Mouse (Mus musculus) thymus, postnatal 10 days (tissue): Measurements from ENCODE around the gene Mdga2.

Source experiments
- DNase-seq, 2 experiments: peaks; one replicate each; pipeline ENCODE4 v3.0.0; 2021; ENCODE audit warnings: low spot score in 2 of 2

The Mdga2 gene

DNA sequence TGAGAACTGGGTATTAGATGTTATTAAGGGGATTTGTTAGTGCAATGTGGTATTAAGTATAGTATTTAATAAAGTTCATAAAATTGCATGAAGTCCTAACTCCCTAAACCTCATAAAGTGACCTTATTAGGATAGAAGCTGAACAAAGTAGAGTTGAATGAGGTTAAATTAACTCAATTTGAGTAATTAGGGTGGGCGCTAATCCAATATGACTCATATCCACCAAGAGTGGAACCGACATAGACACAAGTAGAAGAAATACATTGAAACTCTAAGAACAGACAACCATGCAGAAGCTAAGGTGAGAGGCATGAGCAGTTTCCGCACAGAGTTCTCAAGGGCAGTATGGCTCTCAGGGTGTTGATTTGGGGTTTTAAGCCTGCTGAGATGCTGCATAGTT, 165.7 kb downstream of the Mdga2 start:
- DNase-seq, result no peak

DNA sequence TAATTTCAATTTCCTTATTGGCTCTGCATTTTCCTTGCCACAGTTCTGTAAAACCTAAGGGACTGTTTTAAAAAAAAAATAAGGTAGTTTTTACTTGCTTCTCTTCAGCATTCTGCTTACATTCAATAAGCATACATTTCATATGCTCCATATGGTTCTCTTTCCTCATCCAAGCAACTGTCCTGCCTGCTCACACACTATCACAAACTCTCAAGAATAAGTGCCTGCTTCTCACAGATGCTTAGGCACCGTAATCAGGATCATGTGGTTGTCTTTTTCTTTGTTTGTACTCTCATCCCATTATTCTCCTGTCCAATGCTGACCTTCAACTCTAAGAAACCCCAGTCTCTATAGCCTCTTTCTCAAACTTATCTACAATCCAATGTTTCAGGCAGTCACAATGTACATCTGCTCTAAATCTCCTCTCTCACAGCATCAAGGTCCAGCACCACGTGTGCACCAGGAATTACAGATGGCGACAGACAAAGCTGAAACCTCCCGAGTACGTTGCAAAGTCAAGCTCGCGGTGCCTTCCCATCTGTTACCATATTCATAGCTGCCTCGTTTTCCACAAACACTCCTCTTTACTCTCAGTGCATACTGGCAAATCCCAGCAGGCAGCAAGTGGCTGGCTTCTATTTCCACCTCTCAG, 177.1 kb downstream of the Mdga2 start:
- no peak for DNase-seq

DNA sequence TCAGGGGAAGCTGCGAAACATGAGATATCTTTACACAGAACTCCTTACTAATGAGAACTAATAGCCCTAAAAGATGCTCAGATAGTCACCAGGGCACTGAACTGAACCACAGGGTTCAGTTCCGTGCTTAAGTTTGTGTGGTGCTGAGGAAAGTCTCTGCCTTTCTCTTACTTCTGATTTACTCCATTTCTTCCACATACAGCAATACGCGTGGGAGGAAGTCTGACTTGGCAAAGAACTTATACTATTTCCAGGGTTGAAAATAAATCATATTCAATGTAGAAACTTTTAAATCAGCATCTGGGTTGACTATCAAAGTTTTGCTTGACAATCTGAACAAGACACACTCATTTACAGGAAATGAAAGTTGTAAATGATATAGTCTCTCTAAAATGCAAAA, 180.5 kb downstream of the Mdga2 start:
- no peak for DNase-seq

DNA sequence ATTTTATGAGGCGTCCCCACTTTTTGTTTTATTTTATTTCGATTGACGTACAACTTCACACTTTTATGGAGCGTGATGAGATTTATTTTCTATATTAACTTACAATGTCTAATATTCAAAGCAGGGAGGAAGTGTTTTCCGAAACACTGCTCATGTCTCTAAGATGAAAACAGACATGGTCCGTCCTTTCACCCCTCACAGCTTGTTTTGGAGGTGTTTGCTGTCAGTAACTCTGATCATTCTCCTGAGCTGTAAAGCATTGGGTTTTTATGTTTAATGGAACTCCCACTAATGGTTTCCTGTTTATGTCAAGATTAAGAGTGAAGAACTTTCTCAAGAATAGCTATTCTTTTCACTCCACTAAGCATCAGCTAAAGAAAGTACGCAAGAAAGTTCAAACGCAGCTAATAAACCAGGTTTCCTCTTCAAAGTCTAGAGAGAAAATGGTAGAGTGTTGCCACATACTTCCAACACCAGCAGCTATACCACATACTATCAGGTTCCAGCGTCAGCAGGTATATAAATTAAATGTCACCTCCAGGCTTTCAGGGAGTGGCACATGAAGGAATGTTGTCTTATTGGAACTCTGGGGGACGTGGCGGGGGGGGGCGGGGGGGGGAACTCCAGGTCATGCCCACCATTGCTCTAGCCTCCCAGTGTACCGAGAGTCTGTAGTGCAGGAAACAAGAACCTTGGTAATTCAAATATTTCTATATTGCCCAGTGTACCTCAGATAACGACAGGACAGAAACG, 186.7 kb downstream of the Mdga2 start:
- no peak for DNase-seq

DNA sequence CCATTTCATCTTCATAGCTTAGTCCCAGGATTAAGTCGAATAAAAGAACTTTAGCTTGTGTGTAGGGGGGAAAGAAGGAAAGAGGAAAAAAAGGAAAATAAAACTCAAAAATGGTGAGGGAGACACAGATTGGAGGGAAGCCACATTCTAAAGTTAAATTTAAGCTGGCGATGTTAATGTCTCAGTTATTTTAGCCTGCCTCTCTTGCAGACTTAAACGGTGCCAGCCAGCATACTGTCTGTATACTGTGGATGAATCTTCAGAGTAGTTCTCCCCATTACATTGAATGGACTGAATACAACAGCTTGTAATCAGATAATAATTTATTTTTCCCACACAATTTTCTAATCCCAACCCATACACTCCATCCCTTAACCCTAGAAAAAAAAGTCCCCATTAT, 205.2 kb downstream of the Mdga2 start:
- no peak for DNase-seq

DNA sequence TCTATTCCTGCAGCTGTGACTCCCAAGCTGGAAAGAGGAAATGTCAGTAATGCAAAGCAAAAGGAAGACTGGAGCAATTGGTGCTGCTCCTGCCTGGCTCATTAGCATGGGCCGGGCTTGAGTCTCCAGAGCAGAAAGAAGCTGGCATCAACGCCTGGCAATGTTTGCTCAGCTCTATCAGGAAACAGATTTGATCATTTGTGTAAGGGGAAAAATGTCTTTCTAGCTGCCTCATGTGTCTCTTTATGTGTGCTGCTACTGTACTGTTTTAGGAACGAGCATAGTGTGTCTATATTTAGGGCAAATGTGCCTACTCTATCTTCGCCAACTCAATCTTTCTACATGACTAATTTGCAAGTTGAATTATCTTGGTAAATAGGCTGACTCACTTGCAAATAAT, 211.0 kb downstream of the Mdga2 start:
- no peak for DNase-seq

DNA sequence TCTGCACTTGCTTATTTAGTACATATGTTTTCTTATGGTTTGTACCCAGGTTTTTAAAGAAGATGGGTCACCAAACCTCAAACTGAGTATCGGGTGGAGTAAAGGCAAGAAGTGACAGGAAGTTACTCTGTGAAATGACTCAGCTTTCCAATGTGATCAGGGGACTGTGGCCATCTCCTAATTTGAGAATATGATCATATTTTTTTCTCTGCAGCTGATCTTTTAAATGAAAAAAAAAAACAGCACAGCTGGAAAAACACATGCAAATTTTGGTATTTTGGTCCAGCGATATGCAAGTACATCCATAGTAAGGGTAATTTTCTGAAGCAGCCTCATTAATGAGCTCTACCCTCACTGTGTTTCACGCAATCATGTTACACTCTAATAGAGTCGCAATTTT, 212.0 kb downstream of the Mdga2 start:
- no peak for DNase-seq

DNA sequence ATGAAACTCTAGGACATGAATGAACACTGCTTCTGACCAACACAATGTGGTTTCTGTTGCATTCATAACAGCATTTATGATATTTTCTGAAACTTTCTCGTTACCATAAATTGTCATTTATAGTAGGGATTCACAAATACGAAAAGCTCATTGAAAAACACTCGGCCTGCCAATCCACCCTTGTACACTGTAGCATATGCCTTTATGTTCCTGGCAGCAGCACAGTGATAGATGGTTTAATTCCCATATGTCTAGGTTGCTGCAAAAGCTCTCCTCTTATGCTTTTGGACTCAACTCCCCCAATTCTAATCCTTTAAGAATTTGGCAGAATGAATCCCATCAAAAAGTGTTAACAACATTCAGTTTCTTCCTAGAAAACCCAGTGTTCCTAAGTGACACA, 213.2 kb downstream of the Mdga2 start:
- DNase-seq, result no peak

DNA sequence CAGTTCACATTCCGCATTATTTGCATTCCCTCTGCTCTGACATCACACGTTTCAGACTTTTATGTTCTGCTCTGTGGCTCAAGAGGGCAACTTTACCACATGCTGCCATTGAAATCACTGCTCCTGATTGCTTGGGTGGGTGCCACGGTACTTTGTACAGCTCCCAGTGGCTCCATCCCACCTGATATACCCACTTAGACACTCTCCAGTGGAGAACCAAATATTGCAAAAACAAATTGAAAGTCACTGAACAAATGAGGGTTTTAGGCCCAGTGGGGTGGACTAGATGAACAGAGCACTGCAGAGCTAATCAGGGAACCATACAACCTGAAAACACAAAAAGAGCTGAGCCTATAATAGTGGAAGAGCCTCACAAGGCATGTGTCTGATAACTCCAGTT, 268.2 kb downstream of the Mdga2 start:
- no peak for DNase-seq

DNA sequence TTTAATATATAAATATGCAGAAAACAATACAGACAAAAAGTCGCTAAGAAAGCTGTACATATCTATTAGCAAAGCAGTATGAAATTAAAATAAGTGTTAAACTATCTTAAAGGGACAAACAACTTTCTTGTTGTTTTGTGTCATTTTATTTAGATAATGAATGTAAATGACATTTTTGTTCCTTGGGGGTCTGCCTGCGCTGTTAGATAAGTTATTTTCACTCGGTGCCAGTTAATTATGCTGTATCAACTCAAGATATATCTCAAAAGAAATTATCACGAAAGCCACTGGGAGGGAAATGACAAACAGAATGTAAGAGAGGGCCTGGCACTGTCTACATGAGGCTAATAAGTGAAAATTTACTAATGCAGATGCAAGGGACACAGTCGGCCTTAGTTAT, 306.6 kb downstream of the Mdga2 start:
- DNase-seq, result no peak

DNA sequence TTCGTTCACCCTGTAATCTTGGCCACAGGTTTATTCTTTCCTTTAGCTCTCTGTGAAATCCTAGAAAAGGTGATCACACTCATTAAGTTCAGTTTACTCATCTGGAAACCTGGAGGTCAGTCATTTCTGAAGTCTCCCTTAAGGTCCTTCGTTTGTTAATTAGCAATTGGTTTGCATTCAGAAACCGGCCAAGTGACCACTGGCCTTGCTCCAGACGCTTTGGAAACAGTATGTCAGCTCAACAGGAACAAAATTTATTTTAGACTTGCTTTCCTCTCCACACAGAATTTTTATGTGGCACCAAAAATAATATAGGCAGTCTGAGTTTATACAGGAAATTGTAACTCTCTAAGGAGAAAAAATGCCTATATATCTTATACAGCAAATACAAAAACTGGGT, 323.0 kb downstream of the Mdga2 start:
- DNase-seq, result no peak

DNA sequence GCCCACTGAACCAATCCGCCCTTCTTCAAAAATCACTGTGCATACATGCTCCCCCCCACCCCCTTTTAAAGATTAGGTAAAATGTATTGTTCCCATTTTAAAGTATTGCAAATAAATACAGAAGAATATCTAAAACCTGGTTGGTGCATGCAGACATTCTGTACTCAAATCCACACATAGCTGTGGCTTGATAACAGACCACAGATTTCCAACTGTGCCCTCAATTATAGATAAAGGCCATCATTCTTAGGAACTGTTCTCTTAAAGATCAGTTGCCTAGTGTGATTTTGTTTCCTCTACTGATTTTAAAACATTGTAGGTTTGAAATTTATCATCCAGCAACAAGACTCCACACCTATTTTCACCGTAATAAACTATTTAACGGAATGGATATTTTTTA, 325.6 kb downstream of the Mdga2 start:
- DNase-seq, result no peak

DNA sequence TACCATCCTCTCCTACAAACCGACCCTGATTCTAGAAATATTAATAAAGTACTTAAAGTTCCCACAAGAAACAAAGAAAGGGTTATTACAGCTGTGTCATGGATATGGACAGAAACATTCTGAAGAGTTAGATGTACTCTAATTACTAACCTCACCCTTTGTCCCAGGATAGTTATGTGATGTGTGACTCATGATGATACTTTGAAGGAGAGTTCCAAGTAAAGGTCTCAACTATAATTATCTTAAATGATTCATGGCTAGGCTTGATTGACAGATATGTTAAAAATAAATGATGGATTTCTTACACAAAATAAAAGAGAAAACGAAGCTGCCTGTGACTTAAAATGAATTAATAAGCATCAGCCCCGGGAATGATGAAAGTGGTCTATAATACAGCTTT, 332.1 kb downstream of the Mdga2 start:
- no peak for DNase-seq

DNA sequence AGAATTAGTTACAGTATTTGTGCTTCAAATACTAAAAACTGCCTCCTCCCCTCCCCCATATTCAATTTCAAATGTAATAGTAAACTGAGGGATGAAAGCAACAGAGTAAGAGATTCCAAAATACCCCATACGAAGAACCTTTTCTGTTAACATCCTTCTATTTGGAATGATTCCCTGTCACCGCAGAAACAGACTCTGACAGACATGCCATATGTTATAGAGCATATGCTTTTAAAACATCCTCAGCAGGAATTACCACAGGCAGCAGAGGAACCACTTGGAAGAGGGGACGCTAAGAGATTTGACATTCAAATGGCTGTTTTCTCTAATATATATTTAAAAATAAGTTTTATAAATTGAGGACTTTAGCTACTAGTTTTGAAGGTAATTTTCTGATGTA, 333.1 kb downstream of the Mdga2 start:
- DNase-seq, result no peak

DNA sequence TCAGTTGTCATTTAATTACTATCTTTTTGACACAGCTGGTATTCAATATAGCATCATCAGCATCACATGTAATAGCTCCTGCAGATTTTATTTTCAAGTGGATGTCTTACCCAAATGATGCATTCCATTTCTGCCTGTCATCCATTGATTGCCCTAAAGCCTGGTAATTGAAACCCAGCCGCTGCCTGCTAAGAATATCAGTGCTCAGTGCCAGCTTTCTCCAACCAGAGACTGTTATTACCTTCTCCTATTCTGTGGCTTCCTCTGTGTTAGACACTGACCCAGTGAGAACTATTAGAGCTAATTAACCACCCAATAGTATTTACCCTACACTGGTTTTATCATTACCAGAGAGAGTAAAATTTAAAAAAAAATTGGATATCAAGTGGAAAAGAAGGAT, 333.7 kb downstream of the Mdga2 start:
- DNase-seq, result no peak

DNA sequence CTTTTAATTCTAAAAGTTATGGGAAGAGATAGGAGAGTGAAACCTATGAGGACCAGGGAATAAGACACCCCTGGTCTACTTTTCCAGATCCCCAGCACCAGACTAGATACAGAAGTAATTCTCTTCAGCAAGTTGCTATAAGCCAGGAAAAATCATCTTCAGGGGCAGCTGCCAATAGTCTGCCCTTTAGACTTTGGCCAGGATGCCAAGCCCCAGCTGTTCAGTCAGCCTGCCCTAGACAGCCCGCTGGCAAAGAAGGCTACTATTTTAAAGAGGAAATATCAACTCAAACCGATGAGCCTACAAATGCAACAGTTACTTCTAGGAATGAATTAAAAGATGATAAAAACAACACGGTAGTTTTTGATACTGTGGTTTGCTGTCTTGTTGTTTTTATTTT, 356.1 kb downstream of the Mdga2 start:
- no peak for DNase-seq

DNA sequence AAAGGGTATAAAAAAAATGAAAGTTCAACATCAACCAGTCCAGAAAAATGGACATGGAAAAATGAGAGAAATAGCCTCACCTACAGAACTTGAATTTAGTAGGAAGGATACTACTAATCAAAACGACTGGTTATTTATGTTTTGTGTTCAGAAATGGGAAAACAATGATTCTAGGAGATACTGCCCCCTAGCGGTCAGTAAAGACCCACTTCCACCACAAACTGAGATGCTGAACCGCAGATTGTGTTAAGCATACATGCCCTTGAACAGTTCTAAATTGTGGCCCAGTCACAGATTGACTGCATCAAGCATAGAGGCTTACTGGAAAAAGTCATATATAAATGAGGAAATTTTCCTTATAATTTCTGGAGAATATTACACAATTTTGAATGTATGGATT, 369.2 kb downstream of the Mdga2 start:
- peak in 1 of 2 experiments; percentile 3 for DNase-seq

DNA sequence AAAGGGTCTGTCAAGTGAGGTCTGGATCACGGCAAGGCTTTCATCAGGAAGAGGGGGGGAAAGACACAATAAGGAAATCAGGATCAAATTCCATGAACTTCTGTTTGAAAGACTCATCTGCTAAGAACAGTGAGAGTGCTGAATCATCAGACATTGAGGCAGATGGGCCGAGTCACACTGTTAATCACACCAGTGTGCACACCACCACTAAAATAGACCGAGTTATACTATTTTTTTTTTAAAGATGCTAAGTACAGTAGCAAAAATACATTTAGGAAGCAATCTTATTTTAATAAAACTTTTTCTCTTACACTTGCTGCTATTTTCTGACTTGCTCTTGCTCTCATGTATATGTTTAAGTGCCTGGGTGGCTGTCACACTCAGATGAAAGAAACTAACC, 382.0 kb downstream of the Mdga2 start:
- DNase-seq, result no peak

DNA sequence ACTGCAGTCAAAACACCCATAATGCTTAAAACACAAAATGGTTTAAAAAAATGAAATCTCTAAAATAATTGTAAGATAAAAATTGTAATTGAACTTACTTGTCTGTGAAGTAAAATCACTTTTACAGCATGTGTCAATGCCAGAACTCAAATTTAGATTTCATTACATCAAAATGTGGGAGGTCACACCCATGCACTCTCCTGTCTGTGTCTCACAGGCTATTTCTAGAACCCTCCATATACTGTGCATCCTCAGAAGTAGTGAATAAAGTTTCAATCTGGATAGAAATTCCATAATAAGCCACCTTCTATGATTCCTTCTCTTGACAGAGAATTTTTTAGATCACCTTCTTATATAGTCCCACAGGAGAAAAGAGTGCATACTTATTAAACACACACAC, 466.7 kb downstream of the Mdga2 start:
- no peak for DNase-seq

DNA sequence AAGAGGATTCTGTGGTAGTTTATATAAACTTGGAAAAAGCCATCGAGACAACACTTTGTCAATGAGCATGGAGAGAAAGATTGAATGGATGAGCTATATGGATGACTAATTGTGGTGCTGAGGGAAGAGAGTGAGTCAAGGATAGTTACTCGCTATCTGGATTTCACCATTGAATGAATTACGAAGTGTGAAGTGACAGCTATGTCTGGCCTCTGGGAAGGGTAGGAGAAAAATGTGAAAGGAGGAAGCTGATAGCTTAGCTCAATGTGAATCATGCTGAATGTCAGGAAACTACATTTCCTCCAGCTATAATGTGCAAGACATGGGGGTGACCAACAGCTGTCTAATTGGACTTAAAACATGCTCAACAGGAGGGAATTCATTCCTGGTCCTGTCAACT, 487.8 kb downstream of the Mdga2 start:
- no peak for DNase-seq

DNA sequence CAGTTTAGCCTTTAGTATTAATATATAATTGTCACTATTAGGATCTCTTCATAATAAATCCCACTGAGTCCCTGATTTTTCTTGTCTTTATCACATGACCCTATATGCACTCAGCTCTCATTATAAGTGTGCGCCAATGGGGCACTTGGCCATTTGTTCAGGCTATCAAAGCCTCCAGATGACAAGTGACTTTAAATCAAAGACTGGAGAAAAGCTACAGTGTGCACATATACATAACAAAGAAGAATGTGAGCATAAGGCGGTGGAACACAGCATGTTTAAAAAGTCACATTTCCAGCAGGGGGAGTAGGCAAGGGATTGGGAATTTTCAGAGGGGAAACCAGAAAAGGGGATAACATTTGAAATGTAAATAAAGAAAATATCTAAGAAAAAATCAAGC, 497.9 kb downstream of the Mdga2 start:
- no peak for DNase-seq

DNA sequence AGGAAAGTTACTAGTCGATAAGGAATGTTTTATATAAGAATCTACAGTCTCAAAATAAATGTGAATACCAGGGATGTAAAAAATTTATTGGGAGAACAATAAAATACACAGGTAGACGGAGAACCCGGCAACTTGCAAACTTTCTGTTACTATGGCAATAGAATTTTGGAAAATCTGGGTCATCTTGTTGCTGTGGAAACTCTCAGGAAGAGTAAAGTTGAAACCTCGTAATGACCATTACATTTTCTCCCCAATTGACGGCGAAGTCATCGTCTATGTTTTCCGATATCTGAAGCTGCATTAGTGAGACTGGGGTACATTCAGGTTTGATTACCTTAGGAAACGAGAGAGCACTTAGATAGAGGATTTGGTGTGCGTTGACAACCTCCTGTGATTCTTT, 514.0 kb downstream of the Mdga2 start:
- DNase-seq, result no peak

DNA sequence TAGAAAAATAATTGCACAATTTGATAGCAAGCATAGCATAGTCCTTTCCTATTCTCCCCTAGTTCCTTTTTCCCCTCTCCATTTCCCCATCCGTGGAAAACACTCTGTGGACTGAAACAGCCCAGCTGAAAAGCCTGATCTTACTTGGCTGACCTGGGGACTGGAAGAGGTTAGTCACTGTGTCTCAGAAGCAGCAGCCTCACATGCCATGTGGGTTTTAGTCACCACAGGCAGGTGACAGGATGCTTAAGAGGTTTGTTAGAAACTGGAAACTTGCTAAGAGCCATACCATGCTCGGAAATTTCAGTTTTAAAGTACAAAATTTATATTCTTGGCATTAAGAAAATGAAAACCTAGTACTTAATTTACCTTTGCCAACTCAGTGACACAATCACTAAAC, 514.9 kb downstream of the Mdga2 start:
- no peak for DNase-seq

DNA sequence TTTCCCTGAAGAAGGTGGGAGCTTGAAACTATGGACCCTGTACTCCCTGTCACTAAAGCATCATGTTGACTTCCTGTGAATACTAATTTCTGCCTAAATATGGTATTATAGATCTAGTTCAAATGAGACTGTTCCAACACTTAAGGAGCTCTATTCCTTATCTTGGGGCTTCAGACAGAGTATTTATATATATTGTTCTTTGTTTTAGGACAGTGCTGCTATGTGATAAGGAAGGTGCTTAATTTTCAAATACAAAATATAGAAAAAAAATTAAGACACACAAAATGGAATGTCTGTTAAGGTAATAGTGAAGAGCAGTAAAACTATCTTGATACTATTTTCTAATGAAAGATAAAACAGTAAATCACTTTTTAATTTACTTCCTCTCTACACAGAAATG, 517.3 kb downstream of the Mdga2 start:
- DNase-seq, result no peak
